Mouse (Mus musculus) stomach, postnatal 0 days (tissue): ENCODE results near the gene Nlrc5. TPM values are rescaled to one million over a fixed set of nuclear protein-coding genes. Genes with fewer than 3 reads are reported as not detected.

Experiments used
- ATAC-seq: fragments of 200-750 bp; cut with Nextera tagmentation; 2 replicates; pipeline ENCODE4 v1.8.0; 2017; ENCODE audit not compliant: low FRiP score, low TSS enrichment
- DNase-seq: peaks from one replicate; pipeline ENCODE4 v3.0.0-alpha.2; 2016; ENCODE audit warnings: low spot score
- H3K27ac ChIP-seq: fragments of 300-500 bp; sonication (generic); replicated peaks from 2 replicates; pipeline ENCODE4 v1.5.1; 2014; ENCODE audit warnings: mild to moderate bottlenecking, control low read depth
- H3K27me3 ChIP-seq: fragments of 300-500 bp; sonication (generic); 2 replicates; pipeline ENCODE4 v1.6.1; 2014; ENCODE audit warnings: low read length; ENCODE audit not compliant: control insufficient read depth, insufficient read depth
- H3K36me3 ChIP-seq: fragments of 300-500 bp; sonication (generic); 2 replicates; pipeline ENCODE4 v1.6.1; 2014; ENCODE audit warnings: low read length, mixed read lengths; ENCODE audit not compliant: control insufficient read depth, insufficient read depth
- H3K4me1 ChIP-seq: fragments of 300-500 bp; sonication (generic); replicated peaks from 2 replicates; pipeline ENCODE4 v1.6.1; 2014; ENCODE audit warnings: antibody characterized with exemption; ENCODE audit not compliant: control insufficient read depth, insufficient read depth
- H3K4me2 ChIP-seq: fragments of 300-500 bp; sonication (generic); replicated peaks from 2 replicates; pipeline ENCODE4 v1.6.1; 2014; ENCODE audit warnings: low read depth, mild to moderate bottlenecking, control low read depth, moderate library complexity
- H3K4me3 ChIP-seq: fragments of 300-500 bp; sonication (generic); 2 replicates; pipeline ENCODE4 v1.5.1; 2014; ENCODE audit warnings: low read depth, low read length, control low read depth
- H3K9ac ChIP-seq: fragments of 300-500 bp; sonication (generic); 2 replicates; pipeline ENCODE4 v1.6.1; 2014; ENCODE audit warnings: mild to moderate bottlenecking, low read length, control low read depth, mixed read lengths
- H3K9me3 ChIP-seq: fragments of 300-500 bp; sonication (generic); 2 replicates; pipeline ENCODE4 v1.6.1; 2016; ENCODE audit warnings: low read length; ENCODE audit not compliant: control insufficient read depth
- CTCF ChIP-seq: IDR thresholded peaks from 2 replicates; pipeline ENCODE4 v1.5.1; 2016; ENCODE audit warnings: antibody characterized with exemption, low read depth, mild to moderate bottlenecking, moderate library complexity
- EP300 ChIP-seq: optimal IDR thresholded peaks from 2 replicates; pipeline ENCODE3; 2016; ENCODE audit warnings: antibody characterized with exemption
- WGBS: fragments of 180-500 bp; shearing (Covaris S2); extraction: QIAGEN DNeasy Blood & Tissue Kit; methylation state at CpG from one replicate; pipeline ENCODE4 v1.1.7; 2014; 5-methylcytosine and 5-hydroxymethylcytosine counted together
- polyA plus RNA-seq: library from polyadenylated mRNA; unstranded; fragments of >200 nt; fragmentation: Nextera tagmentation; extraction: Ambion mirVana; gene quantifications from 2 replicates; pipeline ENCODE4 v1.2.1, GENCODE M21; 2015

The Nlrc5 gene
- polyA plus RNA-seq, 1 experiment from 2014 or later, result 0.44 TPM

- no peak for DNase-seq
- no peak overlapping the region for H3K9ac ChIP-seq
- H3K9me3 ChIP-seq, result no peaks in the 10 kb centered on the region
- 72% methylated on average over 4 of the region's 4 CpGs for WGBS
- no peaks in the 10 kb centered on the region for H3K36me3 ChIP-seq
- ATAC-seq, result no peak
- no peaks in the 10 kb centered on the region for H3K27me3 ChIP-seq
- no peak overlapping the region for H3K27ac ChIP-seq
- H3K4me1 ChIP-seq, result no peaks in the 10 kb centered on the region
- TF ChIP-seq CTCF, result no peak
- no peak for TF ChIP-seq EP300
- no peak overlapping the region for H3K4me3 ChIP-seq
- no peak overlapping the region for H3K4me2 ChIP-seq
Measured at GRCm38 (mm10) chr8:94428420-94428819, 5.7 kb upstream of the Nlrc5 start.

- no peaks in the 10 kb centered on the region for H3K27me3 ChIP-seq
- 81% methylated on average over 7 of the region's 7 CpGs for WGBS
- DNase-seq (no peak), ATAC-seq (no peak)
- H3K4me1 ChIP-seq, result 0 out of 2 replicates have a peak, but pooled peaks cover 2% of the 10 kb centered on the region
- H3K27ac ChIP-seq, result no peak overlapping the region
- no peaks in the 10 kb centered on the region for H3K36me3 ChIP-seq
- no peak overlapping the region for H3K4me2 ChIP-seq
- no peaks in the 10 kb centered on the region for H3K9me3 ChIP-seq
- H3K4me3 ChIP-seq, result no peak overlapping the region
- TF ChIP-seq CTCF (no peak), EP300 (no peak)
- H3K9ac ChIP-seq, result no peak overlapping the region
Measured at GRCm38 (mm10) chr8:94429376-94429775, 4.8 kb upstream of the Nlrc5 start.

- TF ChIP-seq CTCF (no peak), EP300 (no peak)
- H3K4me2 ChIP-seq, result no peak overlapping the region
- 0 out of 2 replicates have a peak, but pooled peaks cover 2% of the 10 kb centered on the region for H3K4me1 ChIP-seq
- ATAC-seq (no peak), DNase-seq (no peak)
- H3K4me3 ChIP-seq, result no peak overlapping the region
- H3K9me3 ChIP-seq, result no peaks in the 10 kb centered on the region
- H3K27me3 ChIP-seq, result no peaks in the 10 kb centered on the region
- 66% methylated on average over 3 of the region's 3 CpGs for whole genome bisulfite sequencing
- H3K27ac ChIP-seq, result no peak overlapping the region
- H3K36me3 ChIP-seq, result no peaks in the 10 kb centered on the region
- no peak overlapping the region for H3K9ac ChIP-seq
Measured at GRCm38 (mm10) chr8:94432212-94432611, 1.9 kb upstream of the Nlrc5 start.

DNA sequence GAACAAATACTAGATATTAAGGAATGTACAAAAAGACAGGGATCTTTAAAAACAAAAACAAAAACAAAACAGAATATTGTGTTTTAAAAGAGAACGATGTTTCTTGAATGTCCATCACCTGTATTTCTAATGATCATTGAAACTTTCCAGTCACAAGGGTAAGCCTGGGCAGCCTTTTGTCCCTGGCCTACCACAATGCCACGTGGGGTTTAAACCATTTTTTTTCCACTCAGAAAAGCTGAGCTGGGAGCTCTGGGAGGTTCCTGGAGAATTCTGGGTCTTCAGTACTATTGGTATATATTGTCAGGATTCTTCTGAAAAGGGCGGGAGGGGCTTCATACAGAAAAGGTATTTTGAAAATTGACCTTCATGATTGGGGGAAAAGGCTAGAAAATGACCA, 802 bp downstream of the Nlrc5 start:
- ATAC-seq (no peak), DNase-seq (no peak)
- Histone ChIP-seq H3K9ac (no peak overlapping the region), H3K4me3 (no peak overlapping the region), H3K4me1 (0 out of 2 replicates have a peak, but pooled peaks cover 2% of the 10 kb centered on the region), H3K27me3 (no peaks in the 10 kb centered on the region), H3K9me3 (no peaks in the 10 kb centered on the region), H3K27ac (no peak overlapping the region), H3K4me2 (peak overlapping the region; percentile 87; the same call in 1 of the 2 replicates), H3K36me3 (no peaks in the 10 kb centered on the region)
- TF ChIP-seq CTCF (no peak), EP300 (no peak)
- 83% methylated on average over 3 of the region's 3 CpGs for WGBS

DNA sequence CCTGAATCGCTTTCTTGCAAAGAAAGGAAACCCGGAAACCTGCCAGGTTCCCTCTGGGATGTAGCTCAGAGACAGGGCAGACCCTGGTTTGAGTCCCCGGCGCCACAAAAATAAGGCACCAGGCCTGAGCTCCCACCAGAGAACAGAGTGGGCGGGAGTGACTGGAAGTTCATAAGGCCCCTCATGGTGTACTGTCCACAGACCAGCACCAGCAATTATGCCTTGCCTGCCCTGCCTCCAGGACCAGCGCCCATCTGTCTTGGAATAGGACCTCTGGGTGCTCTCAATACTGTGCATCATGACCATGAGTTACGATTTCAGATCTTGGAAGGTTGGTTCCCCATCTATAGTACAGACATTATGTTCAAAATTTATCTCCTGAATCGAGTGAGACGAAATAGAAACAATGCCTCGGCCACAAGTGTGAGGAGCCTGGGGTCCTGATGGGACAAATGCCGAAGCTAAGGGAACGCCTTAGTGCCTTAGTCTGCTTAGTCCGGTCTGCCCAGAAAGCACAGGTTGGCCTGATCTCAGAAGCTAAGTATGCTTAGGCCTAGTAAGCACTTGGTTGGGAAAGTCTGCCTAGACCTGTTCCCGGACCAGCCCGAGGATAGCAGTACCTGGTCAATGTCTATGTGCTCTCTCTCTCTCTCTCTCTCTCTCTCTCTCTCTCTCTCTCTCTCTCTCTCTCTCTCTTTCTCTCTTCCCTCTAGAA, 1.4 kb downstream of the Nlrc5 start:
- ATAC-seq, result no peak
- H3K27ac ChIP-seq, result no peak overlapping the region
- WGBS, result 92% methylated on average over 15 of the region's 15 CpGs

DNA sequence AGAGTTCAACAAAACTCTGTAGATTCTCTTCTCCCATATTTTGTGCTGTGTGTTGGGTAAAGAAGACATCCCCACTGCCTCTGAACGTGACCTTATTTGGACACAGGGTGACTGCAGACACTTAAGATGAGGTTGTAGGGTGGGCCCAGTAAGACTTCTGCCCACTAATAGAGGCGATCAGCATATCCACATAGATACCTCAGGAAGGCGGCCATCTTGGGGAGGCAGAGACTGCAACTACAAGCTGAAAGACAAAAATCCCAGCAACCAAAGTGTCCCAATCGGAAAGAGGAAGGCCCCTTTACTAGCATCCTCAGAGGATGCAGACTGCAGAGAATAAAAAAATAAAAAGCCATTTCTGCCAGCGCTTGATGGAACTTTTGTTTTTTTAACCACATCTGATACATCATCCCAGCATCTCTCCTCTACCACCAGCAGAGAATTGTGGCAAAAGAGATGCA, 2.0 kb downstream of the Nlrc5 start:
- Histone ChIP-seq H3K4me1 (0 out of 2 replicates have a peak, but pooled peaks cover 2% of the 10 kb centered on the region), H3K9ac (no peak overlapping the region), H3K36me3 (no peaks in the 10 kb centered on the region), H3K4me2 (no peak overlapping the region), H3K9me3 (no peaks in the 10 kb centered on the region), H3K27ac (no peak overlapping the region), H3K4me3 (no peak overlapping the region), H3K27me3 (no peaks in the 10 kb centered on the region)
- WGBS, result 88% methylated on average over 5 of the region's 5 CpGs
- DNase-seq (no peak), ATAC-seq (no peak)
- TF ChIP-seq CTCF (no peak), EP300 (no peak)

More for the DNA sequence above, 1.4 kb downstream of the Nlrc5 start:
- Histone ChIP-seq H3K36me3 (no peaks in the 10 kb centered on the region), H3K9ac (no peak overlapping the region), H3K4me1 (0 out of 2 replicates have a peak, but pooled peaks cover 2% of the 10 kb centered on the region), H3K9me3 (no peaks in the 10 kb centered on the region), H3K4me2 (no peak overlapping the region), H3K27me3 (no peaks in the 10 kb centered on the region), H3K4me3 (no peak overlapping the region)
- DNase-seq, result no peak
- TF ChIP-seq CTCF, result no peak
